Mouse (Mus musculus): Measurements from ENCODE around the gene Nostrin.

- TF ChIP-seq CTCF (IDR thresholded peaks at IDR 0.05; ENCODE audit: control insufficient read depth, insufficient read depth, low read length) (no peak), POLR2A (IDR thresholded peaks at IDR 0.05; ENCODE audit: borderline replicate concordance, control insufficient read depth, low read depth, low read length) (no peak)
These were observed 48.9 kb upstream of the Nostrin start for GRCm38 (mm10) chr2:69086505-69087260.
